Mouse (Mus musculus): ENCODE data around the gene Rnd3.

- peak; percentile 33 for TF ChIP-seq CTCF (IDR thresholded peaks at IDR 0.05; ENCODE audit: borderline replicate concordance, extremely low read depth, insufficient read depth, insufficient read length)
- peak; percentile 11; the same call in 1 of the 2 replicates for TF ChIP-seq POLR2A (IDR thresholded peaks at IDR 0.05; ENCODE audit: borderline replicate concordance, extremely low read depth, insufficient read depth, insufficient read length, poor library complexity, severe bottlenecking)
These were observed 1.4 kb downstream of the Rnd3 start for GRCm38 (mm10) chr2:51147318-51148064.
